Mouse (Mus musculus) embryonic facial prominence, embryonic 11.5 days (tissue): Measurements from ENCODE around the gene Zscan26. TPM values are rescaled to one million over a fixed set of nuclear protein-coding genes. Genes with fewer than 3 reads are reported as not detected.

Experiments used
- microRNA counts: library from miRNA; unstranded; fragments of <30 nt; microRNA quantifications from one replicate; lab custom pipeline; 2016
- microRNA-seq: library from miRNA; unstranded; fragments of <30 nt; microRNA quantifications from one replicate; pipeline ENCODE4, GENCODE M21; 2016; ENCODE audit warnings: borderline number of aligned reads
- polyA plus RNA-seq: library from polyadenylated mRNA; unstranded; fragments of >200 nt; fragmentation: Nextera tagmentation; extraction: Ambion mirVana; gene quantifications from 2 replicates; pipeline ENCODE4 v1.2.1, GENCODE M21; 2014

Gene Zscan26
- polyA plus RNA-seq, 1 experiment from 2014 or later, result 19.3 TPM

MicroRNA genes within 50 kb of the gene (microRNA counts, 519-probe panel; counts per million panel counts)
- microRNA mmu-miR-1896 (lab: Ali Mortazavi, UCI), result 3,768 counts per million, percentile 56 among the panel's probes with 10 or more counts

Small RNAs within 50 kb of the gene (microRNA-seq; reads per million reads assigned to microRNA genes)
- gene Mir1896 (not detected), gene Mir6942 (not detected)

Other genes starting within 250 kb of the Zscan26 start
- not detected in 2 replicates for gene Gpx5, start 161.0 kb downstream of the Zscan26 start, polyA plus RNA-seq
- gene Gpx6, start 141.6 kb downstream of the Zscan26 start, polyA plus RNA-seq, result 0.41 and 0.67 TPM in 2 replicates
- gene Olfr1367, start 106.8 kb downstream of the Zscan26 start, polyA plus RNA-seq, result not detected in 2 replicates
- 20.5 and 21.5 TPM in 2 replicates for gene Zscan12, start 90.9 kb downstream of the Zscan26 start, polyA plus RNA-seq
- 84.9 and 89.5 TPM in 2 replicates for gene Zkscan3, start 51.0 kb downstream of the Zscan26 start, polyA plus RNA-seq
- gene Pgbd1, start 12.7 kb downstream of the Zscan26 start, polyA plus RNA-seq, result 5.6 and 6.2 TPM in 2 replicates
- 1.9 and 3.1 TPM in 2 replicates for gene Nkapl, start 14.8 kb upstream of the Zscan26 start, polyA plus RNA-seq
- gene Zkscan4, start 25.2 kb upstream of the Zscan26 start, polyA plus RNA-seq, result 3.8 and 4.2 TPM in 2 replicates
- not detected in 2 replicates for gene Gm10065, start 25.7 kb upstream of the Zscan26 start, polyA plus RNA-seq
- gene AK157302, start 41.5 kb upstream of the Zscan26 start, polyA plus RNA-seq, result 0.35 and 0.41 TPM in 2 replicates
- gene Gm11273, start 47.7 kb upstream of the Zscan26 start, polyA plus RNA-seq, result 1.9 and 5.2 TPM in 2 replicates
- 8.7 and 11.9 TPM in 2 replicates for gene Zkscan8, start 77.4 kb upstream of the Zscan26 start, polyA plus RNA-seq
- gene Olfr1366, start 89.1 kb upstream of the Zscan26 start, polyA plus RNA-seq, result 0.13 and 0.24 TPM in 2 replicates
- gene Olfr1535, start 106.2 kb upstream of the Zscan26 start, polyA plus RNA-seq, result not detected in 2 replicates
- not detected in 2 replicates for gene Olfr1364, start 128.0 kb upstream of the Zscan26 start, polyA plus RNA-seq
- gene Olfr1362, start 160.3 kb upstream of the Zscan26 start, polyA plus RNA-seq, result not detected in 2 replicates
- not detected in 2 replicates for gene Olfr11, start 188.8 kb upstream of the Zscan26 start, polyA plus RNA-seq
- not detected in 2 replicates for gene Olfr1361, start 209.7 kb upstream of the Zscan26 start, polyA plus RNA-seq
- gene Olfr1360, start 223.7 kb upstream of the Zscan26 start, polyA plus RNA-seq, result not detected in 2 replicates
- not detected in 2 replicates for gene Olfr1359, start 244.4 kb upstream of the Zscan26 start, polyA plus RNA-seq